Mouse (Mus musculus) hindbrain, embryonic 12.5 days (tissue): ENCODE results near the gene Tfap2a. TPM values are rescaled to one million over a fixed set of nuclear protein-coding genes. Genes with fewer than 3 reads are reported as not detected.

Experiments
- polyA plus RNA-seq: library from polyadenylated mRNA; unstranded; fragments of >200 nt; fragmentation: Nextera tagmentation; extraction: Ambion mirVana; gene quantifications from 2 replicates; pipeline ENCODE4 v1.2.1, GENCODE M21; 2016

Tfap2a gene
- polyA plus RNA-seq, 1 experiment from 2014 or later: 20.5 TPM

Other genes with a start within 250 kb of the Tfap2a start
- gene Gcnt2, start 121.4 kb upstream of the Tfap2a start, polyA plus RNA-seq: 5.0 and 5.8 TPM in 2 replicates